Mouse (Mus musculus) gastrocnemius, postnatal 14 days (tissue): ENCODE measurements around the gene Zfp385b. TPM values are rescaled to one million over a fixed set of nuclear protein-coding genes. Genes with fewer than 3 reads are reported as not detected.

Experiments
- DNase-seq: peaks from one replicate; pipeline ENCODE4 v3.0.0; 2021; ENCODE audit warnings: mixed read lengths
- intact Hi-C: fragments of 180-260 bp; cut with DNase I; formaldehyde crosslinking; loops from one replicate; pipeline ENCODE4 v1.15.1; 2025; ENCODE audit warnings: low total_unique reads
- total RNA-seq, 2 experiments: library from RNA; stranded (reverse); gene quantifications; 2 replicates each; pipeline ENCODE4 v1.2.3; 2021

Gene Zfp385b
- total RNA-seq, 2 experiments from 2014 or later = 3.7 to 4.4 TPM

DNA sequence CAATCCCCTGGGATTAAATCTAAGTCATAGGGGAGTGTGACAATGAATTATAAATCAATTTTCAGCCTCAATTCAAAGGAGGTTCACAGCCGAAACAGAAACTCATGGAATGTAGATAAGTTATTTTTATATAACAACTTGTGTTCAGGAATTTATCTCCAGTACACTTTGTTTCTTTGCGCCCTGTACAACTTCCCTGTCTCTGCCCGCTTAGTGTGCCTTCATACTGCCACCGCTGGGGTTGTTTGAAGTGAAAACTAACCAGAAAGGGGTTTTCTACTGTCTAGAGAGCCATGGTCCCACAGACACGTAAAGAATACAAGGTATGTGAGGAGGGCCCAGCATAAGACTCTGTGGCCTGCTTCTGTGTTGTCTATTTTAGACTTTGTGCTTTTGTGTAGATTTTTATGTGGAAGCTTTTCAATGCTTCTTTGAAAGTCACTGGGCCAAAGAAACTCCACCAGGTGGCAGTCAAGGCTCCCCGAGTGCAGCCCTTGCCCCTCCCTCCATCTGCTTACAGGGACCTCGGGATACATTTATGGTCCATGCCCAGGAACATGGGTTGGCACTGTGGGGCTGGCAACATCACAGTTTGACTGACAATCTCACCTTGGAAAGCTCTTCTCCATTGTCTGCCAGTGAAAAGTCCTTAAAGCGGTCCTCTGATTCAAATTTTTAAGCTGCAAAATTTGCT, 23.4 kb downstream of the Zfp385b start:
- intact Hi-C loops = no loop called here
- peak; percentile 36 for DNase-seq

GRCm38 (mm10) chr2:77790846-77791245, 28.6 kb downstream of the Zfp385b start:
- intact Hi-C loops = loop anchor here (5.0 kb wide), 1 partner anchor 231 kb away; no protein-coding TSS in a partner anchor
- no peak for DNase-seq

GRCm38 (mm10) chr2:77790295-77790694, 29.1 kb downstream of the Zfp385b start:
- DNase-seq = no peak
- intact Hi-C loops = loop anchor here (5.0 kb wide), 1 partner anchor 232 kb away; no protein-coding TSS in a partner anchor

DNA sequence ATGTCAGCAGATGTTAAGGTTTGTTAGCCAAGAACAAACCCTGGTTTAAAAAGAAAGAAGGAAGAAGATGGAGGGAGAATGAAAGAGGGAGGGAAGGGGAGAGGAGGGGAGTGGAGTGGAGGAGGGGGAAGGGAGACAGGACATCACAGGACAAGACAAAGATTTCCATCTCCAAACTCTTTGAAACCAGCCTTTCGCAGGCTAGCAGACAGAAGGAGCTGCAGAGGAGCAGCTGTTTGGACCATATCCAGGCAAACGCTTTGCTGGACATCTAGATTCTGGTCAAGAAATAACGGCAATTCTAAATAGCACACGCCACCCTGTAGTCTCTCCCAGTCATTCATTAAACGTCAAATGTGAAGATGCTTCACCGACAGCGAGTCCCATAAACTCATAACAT, 38.0 kb downstream of the Zfp385b start:
- intact Hi-C loops = no loop called here
- peak; percentile 30 for DNase-seq

GRCm38 (mm10) chr2:77777781-77778180, 41.7 kb downstream of the Zfp385b start:
- no peak for DNase-seq
- intact Hi-C loops = no loop called here

DNA sequence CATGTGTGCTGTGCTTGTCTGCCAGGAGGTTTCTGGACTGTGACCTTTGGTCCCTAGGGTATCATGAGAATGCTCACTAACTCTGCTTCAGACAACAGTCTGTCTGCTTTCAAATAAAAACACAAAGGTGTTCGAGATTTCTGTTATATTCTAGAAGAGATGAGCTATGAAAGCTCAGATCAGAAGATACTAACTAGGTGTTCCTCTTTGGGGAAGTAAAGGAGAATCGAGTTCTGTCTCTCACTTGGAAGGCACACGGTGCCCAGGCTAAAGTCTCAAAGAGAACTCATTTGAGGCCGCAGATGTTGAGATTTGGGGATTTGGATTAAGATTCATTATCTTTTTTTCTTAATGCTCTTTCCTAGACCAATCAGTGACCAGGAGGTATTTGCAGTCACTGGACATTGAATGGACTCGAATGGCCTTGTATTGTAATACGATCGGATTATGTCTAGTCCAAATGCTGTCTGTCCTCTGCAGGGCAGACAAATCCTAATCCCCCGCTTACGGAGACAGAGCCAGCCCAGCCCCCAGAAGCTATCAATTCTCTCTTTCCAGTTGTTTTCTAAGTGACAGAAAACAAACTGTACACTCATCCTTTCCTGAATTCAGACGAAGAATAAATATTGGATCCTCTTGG, 42.3 kb downstream of the Zfp385b start:
- no peak for DNase-seq

DNA sequence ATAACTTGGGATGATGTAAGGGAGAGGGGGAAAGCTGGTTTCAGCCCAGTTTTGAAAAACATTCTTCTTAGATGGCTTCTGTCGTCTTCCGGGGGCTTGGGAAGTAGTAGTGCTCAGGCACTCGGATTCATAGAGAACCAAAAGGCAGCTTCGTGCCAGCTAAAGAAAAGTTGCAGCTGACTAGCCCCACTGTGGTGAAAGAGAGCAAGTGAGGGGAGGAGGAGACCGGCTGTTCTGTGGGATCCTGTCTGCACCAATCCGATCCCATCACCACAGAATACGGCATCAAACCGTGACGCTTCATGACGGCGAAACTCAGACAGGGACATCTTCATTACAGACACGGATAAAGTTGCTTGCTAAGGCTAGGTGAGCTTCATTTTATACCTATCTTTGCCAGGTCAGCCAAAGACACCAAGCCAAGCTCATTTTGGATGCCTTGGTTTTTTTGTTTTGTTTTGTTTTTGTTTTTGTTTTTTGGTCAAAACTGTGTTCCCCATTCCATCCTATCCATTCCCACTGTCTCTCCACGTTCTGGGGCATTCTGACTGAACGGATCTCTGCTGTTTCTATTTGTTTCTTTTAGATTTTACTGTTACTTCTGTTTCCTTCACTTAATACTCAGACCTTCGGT, 44.1 kb downstream of the Zfp385b start:
- intact Hi-C loops = no loop called here
- peak; percentile 9 for DNase-seq

More for the DNA sequence above, 42.3 kb downstream of the Zfp385b start:
- intact Hi-C loops = no loop called here

GRCm38 (mm10) chr2:77770056-77770697, 49.3 kb downstream of the Zfp385b start:
- intact Hi-C loops = no loop called here
- no peak for DNase-seq

DNA sequence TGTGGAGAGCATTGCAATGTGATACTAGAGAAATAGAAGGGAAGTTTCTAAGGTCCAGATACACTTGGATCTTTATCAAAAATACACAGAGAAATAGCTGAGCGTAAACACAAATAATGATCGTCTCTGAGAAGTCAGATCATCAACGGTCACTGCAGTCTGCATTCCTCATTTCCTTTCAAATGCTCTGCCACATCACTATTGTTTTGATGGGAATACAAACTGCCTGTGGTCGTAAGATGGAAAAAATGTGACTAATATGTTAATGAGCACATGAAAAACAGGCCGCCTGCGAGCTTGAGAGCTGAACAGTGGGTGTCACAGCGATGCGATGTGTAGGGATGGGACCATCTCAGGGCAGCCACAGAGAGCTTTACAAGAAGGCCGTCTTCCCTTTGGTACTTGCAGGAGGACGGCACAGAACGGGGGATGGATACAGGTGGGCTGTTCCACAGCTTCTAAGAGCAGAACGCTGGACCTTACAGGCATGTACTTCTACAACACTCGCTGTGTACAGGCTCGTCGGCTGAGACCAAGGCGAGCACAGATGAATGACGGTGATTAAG, 51.0 kb downstream of the Zfp385b start:
- DNase-seq = no peak
- intact Hi-C loops = no loop called here

- intact Hi-C loops = no loop called here
These were observed 57.5 kb downstream of the Zfp385b start for GRCm38 (mm10) chr2:77761967-77762366.

GRCm38 (mm10) chr2:77758403-77759071, 60.9 kb downstream of the Zfp385b start:
- intact Hi-C loops = no loop called here
- DNase-seq = no peak

More at GRCm38 (mm10) chr2:77761967-77762366, 57.5 kb downstream of the Zfp385b start:
- DNase-seq = no peak

GRCm38 (mm10) chr2:77752491-77752890, 66.9 kb downstream of the Zfp385b start:
- intact Hi-C loops = no loop called here

DNA sequence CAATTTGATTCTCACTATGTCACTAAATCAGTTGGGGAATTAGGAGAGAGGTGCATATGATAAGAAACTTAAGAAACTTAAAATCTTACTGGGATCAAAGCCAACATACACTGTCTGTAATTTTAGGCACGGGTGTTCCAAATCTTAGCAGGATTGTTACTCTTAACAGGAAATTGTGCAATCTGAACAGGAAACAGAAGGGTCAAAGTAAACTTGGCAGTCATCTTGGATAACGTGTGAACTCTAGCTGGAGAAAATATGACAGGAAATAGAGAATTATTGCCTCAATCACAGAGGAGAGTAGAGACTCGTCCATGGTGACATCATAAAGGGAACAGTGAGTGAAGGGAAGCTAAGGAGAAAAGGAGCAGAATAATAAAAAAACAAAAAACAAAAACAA, 69.8 kb downstream of the Zfp385b start:
- intact Hi-C loops = no loop called here
- no peak for DNase-seq

More at GRCm38 (mm10) chr2:77752491-77752890, 66.9 kb downstream of the Zfp385b start:
- DNase-seq = no peak

GRCm38 (mm10) chr2:77746417-77746816, 73.0 kb downstream of the Zfp385b start:
- intact Hi-C loops = no loop called here
- no peak for DNase-seq

DNA sequence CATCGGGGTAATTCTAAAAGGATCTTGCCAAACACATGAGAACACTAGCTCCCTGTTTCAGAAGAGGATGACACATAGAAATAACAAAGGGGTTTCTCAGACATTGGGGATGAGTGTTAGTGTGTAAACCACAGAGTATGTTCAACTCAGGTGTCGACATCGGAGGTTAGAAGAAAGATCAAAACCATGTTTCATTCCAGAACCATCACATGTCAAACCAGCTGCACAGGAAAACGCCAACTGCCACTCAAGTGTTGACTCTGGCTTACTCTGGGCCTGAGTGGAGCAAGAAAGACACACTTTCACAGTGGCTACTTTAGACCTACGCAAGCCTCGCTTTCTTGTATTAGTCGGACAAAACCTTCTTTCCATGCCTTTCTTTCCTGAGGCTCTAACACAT, 74.2 kb downstream of the Zfp385b start:
- no peak for DNase-seq
- intact Hi-C loops = no loop called here

GRCm38 (mm10) chr2:77742359-77742758, 77.1 kb downstream of the Zfp385b start:
- DNase-seq = no peak

DNA sequence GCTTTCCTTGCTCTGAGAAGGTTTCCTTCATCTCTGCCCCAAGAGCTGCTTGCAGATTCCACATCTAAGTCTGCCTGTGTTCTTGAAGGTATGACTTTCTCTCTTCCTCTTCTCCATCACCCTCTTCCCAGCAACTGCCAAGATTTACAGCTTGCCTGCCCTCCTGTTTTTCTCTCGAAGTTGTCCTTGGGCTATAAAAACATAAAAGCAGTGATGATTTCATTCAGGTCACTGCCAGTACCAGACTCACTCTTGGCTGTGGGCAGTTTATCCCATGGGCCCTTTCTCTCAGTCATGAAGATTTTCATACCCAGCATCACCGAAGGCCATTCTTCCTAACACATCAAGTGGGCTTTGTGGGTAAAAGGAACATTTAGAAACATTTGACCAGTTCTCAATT, 89.2 kb downstream of the Zfp385b start:
- intact Hi-C loops = no loop called here
- no peak for DNase-seq

More at GRCm38 (mm10) chr2:77742359-77742758, 77.1 kb downstream of the Zfp385b start:
- intact Hi-C loops = no loop called here

DNA sequence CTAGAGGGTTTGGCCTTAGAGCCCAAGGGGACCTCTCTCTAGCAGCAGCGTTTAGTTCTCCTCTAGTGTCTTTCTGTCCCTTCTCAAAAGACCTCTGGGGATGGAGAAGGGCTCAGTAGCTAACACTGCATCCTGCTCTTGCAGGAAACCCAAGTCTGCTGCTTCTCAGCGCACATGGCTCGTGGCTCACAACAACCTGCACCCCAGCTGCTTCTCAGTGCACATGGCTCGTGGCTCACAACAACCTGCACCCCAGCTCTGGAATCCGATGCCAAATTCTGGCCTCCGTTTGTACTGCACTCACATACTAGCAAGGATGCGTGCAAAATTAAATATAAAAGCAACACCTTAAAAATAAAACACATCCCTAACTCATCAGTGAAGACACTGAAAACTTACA, 92.6 kb downstream of the Zfp385b start:
- DNase-seq = no peak
- intact Hi-C loops = no loop called here

DNA sequence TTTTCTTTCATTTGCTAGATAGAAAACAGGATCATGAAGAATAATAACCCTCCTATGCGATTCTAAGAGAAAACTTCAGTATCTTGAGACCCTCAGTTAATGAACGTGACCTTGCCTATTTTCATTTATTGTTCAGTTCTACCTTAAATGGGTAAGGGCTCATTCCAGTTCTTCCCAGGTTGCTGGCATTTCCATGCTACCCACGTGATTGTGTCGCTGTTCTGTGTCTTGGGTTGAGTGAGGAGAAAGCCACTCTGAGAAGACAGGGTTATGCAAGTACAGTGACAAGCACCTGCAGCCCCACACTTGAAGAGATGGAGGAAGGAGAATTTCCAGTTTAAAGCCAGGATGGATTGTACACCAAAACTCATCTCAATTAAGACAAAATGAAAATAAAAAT, 98.6 kb downstream of the Zfp385b start:
- DNase-seq = no peak
- intact Hi-C loops = no loop called here
